Mouse (Mus musculus): ENCODE results near the gene Slc13a2. TPM values are rescaled to one million over a fixed set of nuclear protein-coding genes. Genes with fewer than 3 reads are reported as not detected.

Gene Slc13a2
- polyA plus RNA-seq (2014; fragmentation: Nextera tagmentation; extraction: Ambion mirVana): not detected in 2 replicates

GRCm38 (mm10) chr11:78422055-78422819 lies at the start of gene Slc13a2:
Slc13a2 (minus strand) TSS chr11:78422217.
- DNase-seq (ENCODE audit: low spot score) (no peak), ATAC-seq (ENCODE audit: insufficient number of reproducible peaks, low FRiP score, low TSS enrichment, low read depth) (no peak)
- Histone ChIP-seq H3K36me3 (ENCODE audit: control insufficient read depth, insufficient read depth, low read length) (no peaks in the 10 kb centered on the region), H3K4me2 (ENCODE audit: low read depth, severe bottlenecking) (no peak within 1 kb of the TSS), H3K9ac (ENCODE audit: low read length) (no peak within 1 kb of the TSS), H3K27me3 (ENCODE audit: control insufficient read depth, insufficient read depth, low read length) (no peaks in the 10 kb centered on the region), H3K27ac (replicated peaks; ENCODE audit: low read depth, low read length) (no peak within 1 kb of the TSS), H3K4me3 (ENCODE audit: low read depth, low read length) (no peak within 1 kb of the TSS), H3K4me1 (ENCODE audit: control insufficient read depth, insufficient read depth, low read length) (no peaks in the 10 kb centered on the region), H3K9me3 (ENCODE audit: control insufficient read depth, low read length) (no peaks in the 10 kb centered on the region)
- 18% methylated on average over 13 of the region's 13 CpGs for WGBS

- H3K4me3 ChIP-seq (ENCODE audit: low read depth, low read length): no peak overlapping the region
- H3K9me3 ChIP-seq (ENCODE audit: control insufficient read depth, low read length): no peaks in the 10 kb centered on the region
- no peak overlapping the region for H3K4me2 ChIP-seq (ENCODE audit: low read depth, severe bottlenecking)
- no peak overlapping the region for H3K27ac ChIP-seq (replicated peaks; ENCODE audit: low read depth, low read length)
- H3K36me3 ChIP-seq (ENCODE audit: control insufficient read depth, insufficient read depth, low read length): no peaks in the 10 kb centered on the region
- no peaks in the 10 kb centered on the region for H3K27me3 ChIP-seq (ENCODE audit: control insufficient read depth, insufficient read depth, low read length)
- WGBS: 93% methylated on average over 10 of the region's 10 CpGs
- no peaks in the 10 kb centered on the region for H3K4me1 ChIP-seq (ENCODE audit: control insufficient read depth, insufficient read depth, low read length)
- ATAC-seq (ENCODE audit: insufficient number of reproducible peaks, low FRiP score, low TSS enrichment, low read depth): no peak
- no peak for DNase-seq (ENCODE audit: low spot score)
- no peak overlapping the region for H3K9ac ChIP-seq (ENCODE audit: low read length)
Measured at GRCm38 (mm10) chr11:78471326-78472103, 49.5 kb upstream of the Slc13a2 start.

- Histone ChIP-seq H3K27me3 (ENCODE audit: control insufficient read depth, insufficient read depth, low read length) (no peaks in the 10 kb centered on the region), H3K36me3 (ENCODE audit: control insufficient read depth, insufficient read depth, low read length) (no peaks in the 10 kb centered on the region), H3K9ac (ENCODE audit: low read length) (no peak overlapping the region), H3K4me2 (ENCODE audit: low read depth, severe bottlenecking) (no peak overlapping the region), H3K4me3 (ENCODE audit: low read depth, low read length) (no peak overlapping the region), H3K4me1 (ENCODE audit: control insufficient read depth, insufficient read depth, low read length) (0 out of 2 replicates have a peak, but pooled peaks cover 3% of the 10 kb centered on the region), H3K27ac (replicated peaks; ENCODE audit: low read depth, low read length) (no peak overlapping the region), H3K9me3 (ENCODE audit: control insufficient read depth, low read length) (no peaks in the 10 kb centered on the region)
- no peak for DNase-seq (ENCODE audit: low spot score)
- ATAC-seq (ENCODE audit: insufficient number of reproducible peaks, low FRiP score, low TSS enrichment, low read depth): no peak
- WGBS: 36% methylated on average over 3 of the region's 3 CpGs
Measured at GRCm38 (mm10) chr11:78467932-78468331, 45.9 kb upstream of the Slc13a2 start.

DNA sequence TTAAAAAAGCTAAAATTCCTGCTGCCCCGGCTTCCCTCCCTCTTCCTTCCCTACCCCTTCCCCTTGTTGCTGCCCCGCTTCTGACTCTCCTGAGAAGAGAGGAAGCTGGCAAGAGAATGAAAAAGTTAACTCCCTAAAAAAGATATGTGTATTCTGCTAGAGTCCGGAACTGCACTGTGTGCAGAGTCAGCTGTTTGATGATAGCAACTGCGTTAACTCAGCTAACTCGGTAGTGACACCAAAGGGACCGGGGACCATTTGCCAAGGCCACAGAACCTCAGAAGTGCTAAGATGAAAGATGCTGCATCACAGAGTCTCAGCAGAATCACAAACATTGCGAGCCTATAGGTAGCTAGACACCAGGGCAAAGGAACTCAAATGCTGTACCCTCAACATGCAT lies 45.5 kb upstream of the Slc13a2 start:
- no peaks in the 10 kb centered on the region for H3K9me3 ChIP-seq (ENCODE audit: control insufficient read depth, low read length)
- H3K4me1 ChIP-seq (ENCODE audit: control insufficient read depth, insufficient read depth, low read length): 0 out of 2 replicates have a peak, but pooled peaks cover 3% of the 10 kb centered on the region
- H3K36me3 ChIP-seq (ENCODE audit: control insufficient read depth, insufficient read depth, low read length): no peaks in the 10 kb centered on the region
- H3K9ac ChIP-seq (ENCODE audit: low read length): no peak overlapping the region
- H3K4me2 ChIP-seq (ENCODE audit: low read depth, severe bottlenecking): no peak overlapping the region
- WGBS: 86% methylated on average over 7 of the region's 7 CpGs
- H3K4me3 ChIP-seq (ENCODE audit: low read depth, low read length): no peak overlapping the region
- H3K27ac ChIP-seq (replicated peaks; ENCODE audit: low read depth, low read length): no peak overlapping the region
- no peaks in the 10 kb centered on the region for H3K27me3 ChIP-seq (ENCODE audit: control insufficient read depth, insufficient read depth, low read length)
- DNase-seq (ENCODE audit: low spot score) (no peak), ATAC-seq (ENCODE audit: insufficient number of reproducible peaks, low FRiP score, low TSS enrichment, low read depth) (no peak)

DNA sequence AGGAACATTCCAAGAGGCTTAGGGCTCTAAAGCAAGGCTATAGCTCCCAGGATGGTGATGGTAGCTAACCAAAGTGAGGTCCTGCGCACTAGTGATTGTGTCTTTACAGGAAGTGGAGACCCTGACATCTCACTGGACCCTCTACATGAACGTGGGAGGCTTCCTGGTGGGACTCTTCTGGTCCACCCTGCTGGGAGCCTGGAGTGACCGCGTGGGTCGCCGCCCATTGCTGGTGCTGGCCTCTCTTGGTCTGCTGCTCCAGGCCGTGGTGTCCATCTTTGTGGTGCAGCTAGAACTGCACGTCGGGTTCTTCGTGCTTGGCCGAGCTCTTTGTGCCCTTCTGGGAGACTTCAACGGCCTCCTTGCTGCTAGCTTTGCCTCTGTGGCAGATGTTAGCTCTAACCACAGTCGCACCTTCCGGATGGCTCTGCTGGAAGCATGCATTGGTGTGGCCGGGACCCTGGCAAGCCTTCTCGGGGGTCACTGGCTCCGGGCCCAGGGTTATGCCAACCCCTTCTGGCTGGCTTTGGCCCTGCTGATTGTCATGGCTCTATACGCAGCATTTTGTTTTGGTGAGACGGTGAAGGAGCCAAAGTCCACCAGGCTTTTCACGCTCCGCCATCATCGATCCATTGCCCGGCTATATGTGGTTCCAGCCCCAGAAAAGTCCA lies 44.4 kb upstream of the Slc13a2 start:
- H3K36me3 ChIP-seq (ENCODE audit: control insufficient read depth, insufficient read depth, low read length): no peaks in the 10 kb centered on the region
- DNase-seq (ENCODE audit: low spot score) (no peak), ATAC-seq (ENCODE audit: insufficient number of reproducible peaks, low FRiP score, low TSS enrichment, low read depth) (peak; percentile 28; the same call in 1 of the 2 replicates)
- H3K9ac ChIP-seq (ENCODE audit: low read length): peak overlapping the region; percentile 86; the same call in 1 of the 2 replicates
- peak overlapping the region; percentile 78 for H3K4me3 ChIP-seq (ENCODE audit: low read depth, low read length)
- no peaks in the 10 kb centered on the region for H3K27me3 ChIP-seq (ENCODE audit: control insufficient read depth, insufficient read depth, low read length)
- 77% methylated on average over 23 of the region's 23 CpGs for WGBS
- H3K9me3 ChIP-seq (ENCODE audit: control insufficient read depth, low read length): no peaks in the 10 kb centered on the region
- 0 out of 2 replicates have a peak, but pooled peaks cover 3% of the 10 kb centered on the region for H3K4me1 ChIP-seq (ENCODE audit: control insufficient read depth, insufficient read depth, low read length)
- H3K4me2 ChIP-seq (ENCODE audit: low read depth, severe bottlenecking): peak overlapping the region; percentile 91
- peak overlapping the region; percentile 90; the same call in 1 of the 2 replicates for H3K27ac ChIP-seq (replicated peaks; ENCODE audit: low read depth, low read length)

DNA sequence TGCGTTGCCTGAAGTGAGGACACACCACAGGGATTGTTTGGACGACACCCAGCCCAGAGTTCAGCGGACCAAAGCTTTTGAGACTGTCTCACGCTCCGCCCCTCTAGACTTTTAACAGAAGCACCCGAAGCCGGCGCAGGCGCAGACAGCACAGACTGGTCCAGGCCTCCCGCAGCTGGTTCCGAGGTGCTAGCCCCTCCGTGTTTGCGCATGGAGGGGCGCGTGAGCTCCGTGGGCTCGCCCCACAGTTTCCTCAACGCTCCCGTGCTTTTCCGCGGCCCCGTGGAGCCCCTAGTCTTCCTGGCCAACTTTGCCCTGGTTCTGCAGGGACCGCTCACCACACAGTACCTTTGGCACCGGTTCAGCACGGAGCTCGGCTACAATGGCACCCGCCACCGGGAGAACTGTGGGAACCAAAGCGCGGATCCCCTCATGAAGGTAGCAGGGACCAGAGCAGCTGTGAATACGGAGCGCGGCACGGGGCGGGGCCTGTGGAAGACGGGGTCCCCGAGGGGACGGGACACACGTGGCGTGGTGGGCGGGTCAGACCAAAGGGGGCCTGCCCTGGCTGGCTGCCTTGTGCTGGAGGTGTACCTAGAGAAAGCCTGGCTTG lies 43.7 kb upstream of the Slc13a2 start, which contains the start of gene Slc46a1:
Slc46a1 (plus strand) TSS at position 130 of the 613 bp plus-strand sequence.
- ATAC-seq (ENCODE audit: insufficient number of reproducible peaks, low FRiP score, low TSS enrichment, low read depth) (peak; percentile 96), DNase-seq (ENCODE audit: low spot score) (peak; percentile 93)
- Histone ChIP-seq H3K9me3 (ENCODE audit: control insufficient read depth, low read length) (no peaks in the 10 kb centered on the region), H3K9ac (ENCODE audit: low read length) (peak within 1 kb of the TSS; percentile 86), H3K4me3 (ENCODE audit: low read depth, low read length) (peak within 1 kb of the TSS; percentile 78), H3K4me2 (ENCODE audit: low read depth, severe bottlenecking) (peak within 1 kb of the TSS; percentile 91), H3K36me3 (ENCODE audit: control insufficient read depth, insufficient read depth, low read length) (no peaks in the 10 kb centered on the region), H3K4me1 (ENCODE audit: control insufficient read depth, insufficient read depth, low read length) (0 out of 2 replicates have a peak, but pooled peaks cover 3% of the 10 kb centered on the region), H3K27ac (replicated peaks; ENCODE audit: low read depth, low read length) (peak within 1 kb of the TSS; percentile 90), H3K27me3 (ENCODE audit: control insufficient read depth, insufficient read depth, low read length) (no peaks in the 10 kb centered on the region)
- under 1% methylated on average over 41 of the region's 41 CpGs for WGBS

- DNase-seq (ENCODE audit: low spot score) (no peak), ATAC-seq (ENCODE audit: insufficient number of reproducible peaks, low FRiP score, low TSS enrichment, low read depth) (no peak)
- no peaks in the 10 kb centered on the region for H3K36me3 ChIP-seq (ENCODE audit: control insufficient read depth, insufficient read depth, low read length)
- 51% methylated on average over 9 of the region's 9 CpGs for WGBS
- no peak overlapping the region for H3K27ac ChIP-seq (replicated peaks; ENCODE audit: low read depth, low read length)
- peak overlapping the region; percentile 78 for H3K4me3 ChIP-seq (ENCODE audit: low read depth, low read length)
- H3K9me3 ChIP-seq (ENCODE audit: control insufficient read depth, low read length): no peaks in the 10 kb centered on the region
- no peaks in the 10 kb centered on the region for H3K27me3 ChIP-seq (ENCODE audit: control insufficient read depth, insufficient read depth, low read length)
- H3K9ac ChIP-seq (ENCODE audit: low read length): peak overlapping the region; percentile 86
- H3K4me1 ChIP-seq (ENCODE audit: control insufficient read depth, insufficient read depth, low read length): 0 out of 2 replicates have a peak, but pooled peaks cover 3% of the 10 kb centered on the region
- H3K4me2 ChIP-seq (ENCODE audit: low read depth, severe bottlenecking): peak overlapping the region; percentile 91
Measured at GRCm38 (mm10) chr11:78465116-78465515, 43.1 kb upstream of the Slc13a2 start.
